Mouse (Mus musculus): ENCODE data around the gene Zfp946.

Gene Zfp946

DNA sequence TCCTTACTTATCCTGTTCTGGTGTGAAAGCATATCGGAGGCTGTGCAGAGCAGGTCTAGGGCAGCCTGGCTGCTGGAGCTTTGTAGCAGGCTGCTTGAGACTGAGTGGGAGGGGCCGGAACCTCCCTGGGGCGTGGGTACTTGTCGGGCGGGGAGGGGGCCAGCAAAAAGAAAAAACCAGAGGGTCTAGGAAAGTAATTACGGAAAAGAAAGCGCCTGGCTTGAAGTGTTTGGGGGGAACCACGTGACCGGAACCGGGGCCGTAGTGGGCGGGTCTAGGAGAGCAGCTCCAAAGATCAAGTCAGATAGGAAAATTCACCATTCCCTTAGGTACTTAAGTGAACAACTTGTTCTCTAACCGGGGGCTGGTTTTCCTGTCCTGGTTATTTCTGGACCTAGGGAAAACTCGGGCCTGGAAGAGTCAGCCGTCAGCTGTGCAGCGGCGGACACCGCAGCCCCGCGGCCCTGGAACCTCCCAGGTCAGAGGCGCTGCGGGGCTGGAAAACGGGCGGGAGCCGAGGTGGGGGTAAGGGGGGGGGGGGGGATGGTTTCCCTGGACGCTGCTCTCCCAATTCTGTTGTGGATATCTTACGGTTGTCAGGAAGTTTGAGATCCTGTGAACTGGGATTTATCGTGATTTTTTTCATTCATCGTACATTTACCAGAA lies at the start of gene Zfp946:
TSS of gene Zfp946 (plus strand) at position 271 of the 666 bp plus-strand sequence.
- DNase-seq (ENCODE audit: low read depth) = peak; percentile 64

DNA sequence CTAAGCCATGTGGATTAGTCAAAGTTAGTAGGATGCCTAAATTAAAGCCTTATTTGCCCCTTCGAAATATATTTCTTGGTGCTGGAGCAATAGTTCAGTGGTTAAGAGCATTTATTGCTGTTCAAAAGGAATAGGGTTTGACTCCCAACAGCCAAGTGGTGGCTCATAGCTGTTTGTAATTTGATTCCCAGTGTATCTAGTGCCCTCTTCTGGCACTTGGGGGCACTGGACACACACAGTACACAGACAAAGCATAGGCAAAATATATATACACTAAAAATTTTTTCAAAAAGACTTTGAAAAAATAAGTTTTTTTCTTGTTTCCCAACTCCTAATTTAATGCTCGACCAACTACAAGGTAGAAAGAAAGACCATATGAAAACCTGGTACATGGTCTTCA lies 13.3 kb upstream of the Zfp946 start:
- DNase-seq (ENCODE audit: low read depth) = no peak

DNA sequence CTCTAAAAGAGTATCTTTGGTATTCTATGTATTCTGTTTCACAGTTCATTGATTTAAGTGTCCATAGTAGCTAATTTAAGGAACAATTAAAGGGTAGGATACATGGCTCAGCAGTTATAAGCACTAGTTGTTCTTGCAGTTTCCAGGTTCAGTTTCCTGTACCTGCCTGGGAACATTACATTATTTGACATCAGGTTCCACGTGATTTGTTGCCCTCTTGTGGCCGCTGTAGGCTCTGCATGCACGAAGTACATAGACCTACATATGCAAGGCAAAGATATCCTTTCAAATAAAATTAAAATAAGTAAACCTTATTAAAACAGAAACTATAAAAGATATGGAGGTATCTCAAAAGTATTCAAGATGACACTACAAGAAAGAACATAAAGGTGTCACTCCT lies 6.5 kb upstream of the Zfp946 start:
- DNase-seq (ENCODE audit: low read depth) = peak; percentile 47

DNA sequence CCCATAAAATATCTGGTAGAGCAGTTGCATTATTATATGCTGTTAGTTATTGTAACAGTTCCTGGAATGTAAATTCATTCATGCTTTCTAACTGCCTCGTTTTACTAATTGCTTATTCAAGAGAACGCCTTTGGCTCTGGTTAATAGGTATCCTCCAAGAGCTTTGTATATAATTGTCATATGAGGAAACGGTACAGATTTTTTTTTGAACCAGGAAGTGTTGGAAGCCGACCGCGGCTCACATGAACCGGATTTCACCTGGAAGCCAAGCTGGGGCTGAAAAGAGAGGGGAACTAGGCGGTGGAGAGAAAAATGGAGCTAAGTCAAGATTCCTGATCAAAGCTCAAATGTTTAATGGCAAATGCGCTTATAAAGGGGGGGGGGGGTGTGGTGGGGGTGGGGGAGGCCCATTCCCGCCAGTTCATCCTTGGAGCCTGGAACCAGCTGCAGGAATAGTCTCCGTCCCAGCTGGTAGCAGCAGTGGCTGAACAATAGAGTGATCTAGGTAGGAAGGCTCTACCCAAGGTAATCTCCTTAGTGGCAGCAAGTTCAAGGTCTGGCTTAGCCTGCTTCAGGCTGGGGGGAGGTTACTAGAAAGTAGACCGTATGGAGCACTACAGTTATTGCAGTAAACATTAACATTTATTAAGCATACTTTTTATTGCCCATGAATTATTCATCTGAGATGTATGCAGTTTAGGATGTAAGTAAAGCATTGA lies 773 bp downstream of the Zfp946 start:
- DNase-seq (ENCODE audit: low read depth) = no peak

DNA sequence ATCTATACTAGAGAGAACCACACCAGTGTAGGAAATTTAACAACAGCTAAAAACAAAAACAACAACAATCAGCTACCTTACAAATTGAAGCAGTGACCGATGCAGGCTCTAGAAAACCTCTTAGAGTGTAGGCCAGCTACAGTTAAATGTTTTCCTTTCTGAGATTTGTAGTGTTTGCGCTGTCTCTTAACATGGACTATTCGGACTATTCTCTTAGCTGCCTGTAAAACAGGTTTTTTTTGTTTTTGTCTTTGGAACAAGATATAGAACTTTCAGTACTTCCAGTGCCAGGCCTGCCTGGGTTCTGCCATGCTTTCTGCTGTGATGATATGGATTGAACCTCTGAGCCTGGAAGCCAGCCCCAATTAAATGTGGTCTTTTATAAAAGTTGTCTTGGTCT lies 23.7 kb downstream of the Zfp946 start:
- DNase-seq (ENCODE audit: low read depth) = no peak

DNA sequence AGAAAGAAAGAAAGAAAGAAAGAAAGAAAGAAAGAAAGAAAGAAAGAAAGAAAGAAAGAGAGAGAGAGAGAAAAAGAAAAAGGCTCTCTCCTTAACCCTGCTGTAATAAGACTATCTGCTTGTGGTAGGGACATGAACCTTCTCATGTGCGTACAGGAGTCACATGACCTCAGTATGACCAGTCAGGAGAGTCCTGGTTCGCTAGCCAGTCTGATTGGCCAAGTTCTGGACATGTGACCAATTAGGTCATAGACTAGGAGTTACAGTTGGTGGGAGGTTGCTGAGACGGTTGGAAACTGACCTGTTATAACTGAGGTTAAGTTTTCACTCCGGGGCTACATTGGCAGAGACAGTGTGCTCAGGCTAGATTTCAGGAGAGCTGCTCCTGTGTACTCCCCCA lies 73.1 kb downstream of the Zfp946 start:
- no peak for DNase-seq (ENCODE audit: low read depth)
